Mouse (Mus musculus) kidney, embryonic 16.5 days (tissue): ENCODE results near the gene Rgs6. TPM values are rescaled to one million over a fixed set of nuclear protein-coding genes. Genes with fewer than 3 reads are reported as not detected.

Source experiments
- ATAC-seq: fragments of 200-750 bp; cut with Nextera tagmentation; 2 replicates; pipeline ENCODE4 v1.8.0; 2017; ENCODE audit warnings: moderate TSS enrichment; ENCODE audit not compliant: low FRiP score, low TSS enrichment
- H3K27ac ChIP-seq: fragments of 300-500 bp; sonication (generic); 2 replicates; pipeline ENCODE4 v1.5.1; 2014; ENCODE audit warnings: low read length
- H3K27me3 ChIP-seq: fragments of 300-500 bp; sonication (generic); 2 replicates; pipeline ENCODE4 v1.6.1; 2014; ENCODE audit warnings: low read length, control low read depth, mixed read lengths; ENCODE audit not compliant: insufficient read depth
- H3K36me3 ChIP-seq: fragments of 300-500 bp; sonication (generic); 2 replicates; pipeline ENCODE4 v1.6.1; 2014; ENCODE audit warnings: low read length, control low read depth, mixed read lengths; ENCODE audit not compliant: insufficient read depth
- H3K4me1 ChIP-seq: fragments of 300-500 bp; sonication (generic); 2 replicates; pipeline ENCODE4 v1.6.1; 2014; ENCODE audit warnings: low read length, control low read depth, mixed read lengths; ENCODE audit not compliant: insufficient read depth
- H3K4me2 ChIP-seq: fragments of 300-500 bp; sonication (generic); replicated peaks from 2 replicates; pipeline ENCODE4 v1.6.1; 2014; ENCODE audit warnings: low read depth, low read length
- H3K4me3 ChIP-seq: fragments of 300-500 bp; sonication (generic); 2 replicates; pipeline ENCODE4 v1.5.1; 2014; ENCODE audit warnings: mild to moderate bottlenecking, low read length
- H3K9ac ChIP-seq: fragments of 300-500 bp; sonication (generic); replicated peaks from 2 replicates; pipeline ENCODE4 v1.6.1; 2014; ENCODE audit warnings: low read length
- H3K9me3 ChIP-seq: fragments of 300-500 bp; sonication (generic); 2 replicates; pipeline ENCODE4 v1.6.1; 2016; ENCODE audit warnings: low read length, control low read depth
- WGBS: fragments of 180-500 bp; shearing (Covaris S2); extraction: QIAGEN DNeasy Blood & Tissue Kit; methylation state at CpG from one replicate; pipeline ENCODE4 v1.1.7; 2014; 5-methylcytosine and 5-hydroxymethylcytosine counted together
- polyA plus RNA-seq: library from polyadenylated mRNA; unstranded; fragments of >200 nt; fragmentation: Nextera tagmentation; extraction: Ambion mirVana; gene quantifications from 2 replicates; pipeline ENCODE4 v1.2.1, GENCODE M21; 2015

The Rgs6 gene
- polyA plus RNA-seq, 1 experiment from 2014 or later: 2.7 TPM

- H3K9ac ChIP-seq: no peak overlapping the region
- no peak overlapping the region for H3K4me3 ChIP-seq
- 60% methylated on average over 12 of the region's 12 CpGs for WGBS
- no peak overlapping the region for H3K4me2 ChIP-seq
- H3K4me1 ChIP-seq: peaks cover 5% of the 10 kb centered on the region; the same call in 1 of the 2 replicates
- 0 out of 2 replicates have a peak, but pooled peaks have one; percentile 39 for ATAC-seq
- no peaks in the 10 kb centered on the region for H3K27me3 ChIP-seq
- H3K27ac ChIP-seq: no peak overlapping the region
- no peaks in the 10 kb centered on the region for H3K9me3 ChIP-seq
- no peaks in the 10 kb centered on the region for H3K36me3 ChIP-seq
These were observed 110.9 kb downstream of the Rgs6 start for GRCm38 (mm10) chr12:82698886-82699527.

- H3K4me1 ChIP-seq: peaks cover 5% of the 10 kb centered on the region; the same call in 1 of the 2 replicates
- no peak overlapping the region for H3K9ac ChIP-seq
- H3K4me3 ChIP-seq: no peak overlapping the region
- no peaks in the 10 kb centered on the region for H3K9me3 ChIP-seq
- no peak overlapping the region for H3K4me2 ChIP-seq
- H3K27me3 ChIP-seq: no peaks in the 10 kb centered on the region
- WGBS: 64% methylated on average over 3 of the region's 3 CpGs
- ATAC-seq: no peak
- H3K36me3 ChIP-seq: no peaks in the 10 kb centered on the region
- H3K27ac ChIP-seq: no peak overlapping the region
These were observed 111.4 kb downstream of the Rgs6 start for GRCm38 (mm10) chr12:82699528-82699905.

- 58% methylated on average over 10 of the region's 10 CpGs for WGBS
- no peak for ATAC-seq
- Histone ChIP-seq H3K9ac (no peak overlapping the region), H3K4me2 (no peak overlapping the region), H3K27me3 (no peaks in the 10 kb centered on the region), H3K4me1 (peaks cover 5% of the 10 kb centered on the region; the same call in 1 of the 2 replicates), H3K9me3 (no peaks in the 10 kb centered on the region), H3K4me3 (no peak overlapping the region), H3K36me3 (no peaks in the 10 kb centered on the region), H3K27ac (no peak overlapping the region)
These were observed 112.1 kb downstream of the Rgs6 start for GRCm38 (mm10) chr12:82700241-82700640.

- Histone ChIP-seq H3K27me3 (no peaks in the 10 kb centered on the region), H3K9me3 (no peaks in the 10 kb centered on the region), H3K27ac (no peak overlapping the region), H3K4me3 (no peak overlapping the region), H3K9ac (no peak overlapping the region), H3K4me1 (peaks cover 5% of the 10 kb centered on the region; the same call in 1 of the 2 replicates), H3K36me3 (no peaks in the 10 kb centered on the region), H3K4me2 (no peak overlapping the region)
- ATAC-seq: no peak
- 43% methylated on average over 5 of the region's 5 CpGs for WGBS
These were observed 112.7 kb downstream of the Rgs6 start for GRCm38 (mm10) chr12:82700840-82701239.

GRCm38 (mm10) chr12:82701359-82701758 is 113.3 kb downstream of the Rgs6 start:
- WGBS: 79% methylated on average over 7 of the region's 7 CpGs
- no peaks in the 10 kb centered on the region for H3K27me3 ChIP-seq
- no peak overlapping the region for H3K4me3 ChIP-seq
- H3K27ac ChIP-seq: no peak overlapping the region
- peaks cover 5% of the 10 kb centered on the region; the same call in 1 of the 2 replicates for H3K4me1 ChIP-seq
- H3K36me3 ChIP-seq: no peaks in the 10 kb centered on the region
- no peak overlapping the region for H3K4me2 ChIP-seq
- no peak overlapping the region for H3K9ac ChIP-seq
- H3K9me3 ChIP-seq: no peaks in the 10 kb centered on the region
- ATAC-seq: no peak

GRCm38 (mm10) chr12:82710376-82710775 is 122.3 kb downstream of the Rgs6 start:
- H3K27me3 ChIP-seq: no peaks in the 10 kb centered on the region
- no peak for ATAC-seq
- H3K4me3 ChIP-seq: no peak overlapping the region
- H3K27ac ChIP-seq: no peak overlapping the region
- no peaks in the 10 kb centered on the region for H3K4me1 ChIP-seq
- no peaks in the 10 kb centered on the region for H3K36me3 ChIP-seq
- no peaks in the 10 kb centered on the region for H3K9me3 ChIP-seq
- no peak overlapping the region for H3K4me2 ChIP-seq
- H3K9ac ChIP-seq: no peak overlapping the region

GRCm38 (mm10) chr12:82714284-82714683 is 126.2 kb downstream of the Rgs6 start:
- H3K9me3 ChIP-seq: no peaks in the 10 kb centered on the region
- no peak overlapping the region for H3K4me3 ChIP-seq
- H3K4me1 ChIP-seq: no peaks in the 10 kb centered on the region
- no peak for ATAC-seq
- no peak overlapping the region for H3K27ac ChIP-seq
- WGBS: 72% methylated on average over 2 of the region's 2 CpGs
- H3K9ac ChIP-seq: no peak overlapping the region
- H3K4me2 ChIP-seq: no peak overlapping the region
- no peaks in the 10 kb centered on the region for H3K36me3 ChIP-seq
- H3K27me3 ChIP-seq: no peaks in the 10 kb centered on the region

- no peaks in the 10 kb centered on the region for H3K9me3 ChIP-seq
These were observed 135.0 kb downstream of the Rgs6 start for GRCm38 (mm10) chr12:82723017-82723540.

GRCm38 (mm10) chr12:82726255-82726654 is 138.2 kb downstream of the Rgs6 start:
- WGBS: 88% methylated on average over 4 of the region's 4 CpGs

More at GRCm38 (mm10) chr12:82723017-82723540, 135.0 kb downstream of the Rgs6 start:
- H3K4me1 ChIP-seq: no peaks in the 10 kb centered on the region
- H3K9ac ChIP-seq: no peak overlapping the region
- ATAC-seq: no peak
- H3K4me2 ChIP-seq: no peak overlapping the region
- WGBS: 86% methylated on average over 8 of the region's 8 CpGs
- H3K27ac ChIP-seq: no peak overlapping the region
- no peaks in the 10 kb centered on the region for H3K27me3 ChIP-seq
- H3K36me3 ChIP-seq: no peaks in the 10 kb centered on the region
- no peak overlapping the region for H3K4me3 ChIP-seq

GRCm38 (mm10) chr12:82731587-82731986 is 143.5 kb downstream of the Rgs6 start:
- Histone ChIP-seq H3K9ac (no peak overlapping the region), H3K27me3 (no peaks in the 10 kb centered on the region), H3K4me3 (no peak overlapping the region), H3K9me3 (no peaks in the 10 kb centered on the region), H3K36me3 (no peaks in the 10 kb centered on the region), H3K27ac (no peak overlapping the region), H3K4me2 (no peak overlapping the region), H3K4me1 (peaks cover 5% of the 10 kb centered on the region; the same call in 1 of the 2 replicates)
- 59% methylated on average over 7 of the region's 7 CpGs for WGBS
- ATAC-seq: no peak

More at GRCm38 (mm10) chr12:82726255-82726654, 138.2 kb downstream of the Rgs6 start:
- H3K4me3 ChIP-seq: no peak overlapping the region
- H3K9ac ChIP-seq: no peak overlapping the region
- H3K27me3 ChIP-seq: no peaks in the 10 kb centered on the region
- no peaks in the 10 kb centered on the region for H3K36me3 ChIP-seq
- no peaks in the 10 kb centered on the region for H3K4me1 ChIP-seq
- no peak overlapping the region for H3K27ac ChIP-seq
- no peak overlapping the region for H3K4me2 ChIP-seq
- ATAC-seq: no peak
- H3K9me3 ChIP-seq: no peaks in the 10 kb centered on the region
